Mouse (Mus musculus): ENCODE measurements around the gene Itpr2. TPM values are rescaled to one million over a fixed set of nuclear protein-coding genes. Genes with fewer than 3 reads are reported as not detected.

The Itpr2 gene
- total RNA-seq, 2 experiments from 2014 or later, result 1.9 to 8.4 TPM

- no peak for ATAC-seq (replicated peaks; ENCODE audit: low FRiP score, poor library complexity, severe bottlenecking)
Observed at GRCm38 (mm10) chr6:146246368-146246767, 255.7 kb downstream of the Itpr2 start.

DNA sequence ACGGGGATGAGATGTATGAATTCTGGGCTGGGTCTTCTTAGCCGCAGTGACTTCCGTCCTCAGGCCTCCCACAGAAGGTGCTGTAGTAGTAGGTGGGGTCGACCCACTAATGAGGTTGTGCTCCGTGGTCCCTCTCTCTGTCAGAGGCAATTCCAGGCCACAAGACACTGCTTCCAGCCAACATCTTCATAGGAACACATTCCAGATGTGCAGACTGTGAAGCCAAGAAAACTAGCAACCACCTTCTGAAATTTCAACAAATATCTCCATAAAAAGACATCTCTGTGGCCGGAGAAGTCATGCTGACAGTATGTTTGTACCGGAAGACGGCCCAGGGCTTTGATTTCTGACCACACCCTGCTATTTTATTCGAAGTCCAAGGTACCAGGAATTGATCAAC lies 256.1 kb downstream of the Itpr2 start:
- ATAC-seq (replicated peaks; ENCODE audit: low FRiP score, poor library complexity, severe bottlenecking), result no peak

DNA sequence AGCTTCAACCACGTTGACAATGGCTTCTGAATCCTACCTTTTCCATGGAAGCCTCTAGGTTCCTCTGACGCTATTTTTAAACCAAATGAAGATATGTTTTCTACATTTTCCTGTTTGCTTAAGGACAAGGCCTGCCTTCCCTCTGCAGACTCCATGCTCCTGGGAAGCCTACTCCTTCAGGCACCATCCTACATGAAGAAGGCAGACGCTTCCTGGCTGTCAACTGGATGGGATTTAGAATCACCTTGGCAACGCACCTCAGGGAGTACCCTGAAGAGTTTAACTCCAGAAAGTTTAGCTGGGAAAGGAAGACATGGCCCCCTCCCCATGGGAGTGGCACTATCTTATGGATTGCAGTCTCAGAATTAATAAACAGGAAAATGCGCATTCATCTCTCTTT lies 259.0 kb downstream of the Itpr2 start:
- ATAC-seq (replicated peaks; ENCODE audit: low FRiP score, poor library complexity, severe bottlenecking), result no peak

DNA sequence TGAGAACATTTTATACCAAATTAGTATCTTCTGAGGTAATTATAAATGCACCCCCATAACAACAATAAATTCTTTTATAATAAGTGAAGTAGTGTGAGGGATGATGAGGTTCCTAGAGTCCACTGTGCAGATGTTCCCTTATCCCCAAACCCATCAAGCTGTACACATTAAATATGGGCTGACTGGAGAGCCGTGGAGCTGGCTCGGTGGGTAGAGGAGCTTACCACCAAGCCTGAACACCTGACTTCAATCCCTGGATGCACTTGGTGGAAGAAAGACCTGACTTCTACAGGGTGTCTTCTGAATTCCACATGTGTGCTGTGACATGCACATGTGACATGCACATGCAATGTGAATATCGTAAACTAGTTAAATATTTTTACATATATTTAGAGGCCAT lies 260.7 kb downstream of the Itpr2 start:
- ATAC-seq (replicated peaks; ENCODE audit: low FRiP score, poor library complexity, severe bottlenecking), result no peak

GRCm38 (mm10) chr6:146235165-146235564 lies 266.9 kb downstream of the Itpr2 start:
- ATAC-seq (replicated peaks; ENCODE audit: low FRiP score, poor library complexity, severe bottlenecking), result no peak

DNA sequence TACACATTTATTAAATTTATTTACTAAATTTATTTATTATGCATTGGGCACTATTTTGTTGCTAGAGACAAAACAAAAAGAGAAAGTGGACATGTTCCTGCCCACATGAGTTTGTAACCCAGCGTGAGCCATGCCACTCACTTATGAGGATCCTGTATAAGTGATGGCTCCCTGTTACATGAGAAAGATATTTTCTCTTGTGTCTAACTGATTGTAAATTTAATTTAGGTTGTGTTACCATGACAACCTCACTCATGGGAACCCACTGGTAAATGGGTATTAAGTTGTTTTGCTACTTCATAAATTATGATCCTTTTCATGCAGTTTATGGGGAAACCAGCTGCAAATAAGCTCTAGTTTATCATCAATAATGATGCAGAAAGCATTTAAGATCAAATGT lies 267.6 kb downstream of the Itpr2 start:
- no peak for ATAC-seq (replicated peaks; ENCODE audit: low FRiP score, poor library complexity, severe bottlenecking)

DNA sequence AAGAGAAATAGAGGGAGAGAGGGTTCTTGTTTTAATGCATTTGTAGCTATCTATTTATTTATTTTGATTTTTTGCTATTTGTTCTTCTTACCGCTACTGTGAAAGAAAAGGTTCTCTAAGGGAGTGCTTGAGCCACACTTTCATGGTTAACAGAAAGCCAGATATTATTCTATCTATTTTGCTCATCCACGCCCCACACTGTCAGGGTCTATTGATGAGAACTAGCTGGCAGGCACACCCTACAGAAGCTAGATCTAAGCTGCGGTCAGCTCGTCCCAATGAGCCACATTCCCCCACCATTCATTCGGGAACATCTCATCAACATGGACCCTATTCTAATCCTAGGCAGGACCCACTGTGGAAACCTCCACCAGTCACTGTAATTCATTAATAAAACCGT lies 271.1 kb downstream of the Itpr2 start:
- no peak for ATAC-seq (replicated peaks; ENCODE audit: low FRiP score, poor library complexity, severe bottlenecking)

DNA sequence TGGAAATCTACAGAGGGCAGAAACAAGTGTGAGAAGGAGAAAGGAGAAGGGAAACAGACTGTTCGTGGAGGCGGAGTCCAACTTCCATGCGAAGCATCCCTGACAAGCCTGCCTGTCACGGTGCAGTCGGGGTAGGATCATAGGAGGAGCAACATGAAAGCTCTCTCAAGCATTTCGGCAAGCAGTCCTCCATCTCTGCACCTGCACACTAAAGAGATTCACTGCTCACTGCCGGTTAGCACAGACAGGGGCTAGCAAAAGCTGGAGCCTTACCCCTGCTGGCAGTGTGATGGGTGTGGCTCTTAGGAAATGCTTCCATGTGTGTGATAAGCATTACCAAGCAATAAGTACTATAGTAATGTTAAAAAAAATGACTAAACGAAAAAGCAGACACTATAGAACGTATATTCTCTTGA lies 271.6 kb downstream of the Itpr2 start:
- ATAC-seq (replicated peaks; ENCODE audit: low FRiP score, poor library complexity, severe bottlenecking), result peak; percentile 86

DNA sequence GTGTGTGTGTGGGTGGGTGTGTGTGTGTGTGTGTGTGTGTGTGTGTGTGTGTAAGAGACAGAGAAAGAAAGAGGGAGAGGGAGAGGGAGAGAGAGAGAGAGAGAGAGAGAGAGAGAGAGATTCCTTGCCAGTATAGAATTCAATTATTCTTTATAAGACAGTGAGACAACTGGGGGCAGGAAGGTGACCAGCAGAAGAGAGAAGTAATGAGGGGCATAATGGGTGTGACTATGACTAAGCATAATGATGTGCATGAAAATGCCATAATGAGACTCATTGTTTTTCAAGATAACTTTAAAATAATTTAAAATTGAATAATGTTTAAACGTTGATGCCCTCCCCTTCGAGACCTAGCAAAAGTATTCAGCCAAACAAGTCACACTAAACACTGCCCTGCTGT lies 272.1 kb downstream of the Itpr2 start:
- no peak for ATAC-seq (replicated peaks; ENCODE audit: low FRiP score, poor library complexity, severe bottlenecking)

- no peak for ATAC-seq (replicated peaks; ENCODE audit: low FRiP score, poor library complexity, severe bottlenecking)
Observed at GRCm38 (mm10) chr6:146229519-146229918, 272.5 kb downstream of the Itpr2 start.

GRCm38 (mm10) chr6:146228048-146228447 lies 274.0 kb downstream of the Itpr2 start:
- peak; percentile 59 for ATAC-seq (replicated peaks; ENCODE audit: low FRiP score, poor library complexity, severe bottlenecking)

GRCm38 (mm10) chr6:146222403-146223063 lies 279.5 kb downstream of the Itpr2 start:
- ATAC-seq (replicated peaks; ENCODE audit: low FRiP score, poor library complexity, severe bottlenecking), result peak; percentile 41

- peak; percentile 70 for ATAC-seq (replicated peaks; ENCODE audit: low FRiP score, poor library complexity, severe bottlenecking)
Observed at GRCm38 (mm10) chr6:146221371-146222336, 280.4 kb downstream of the Itpr2 start.

DNA sequence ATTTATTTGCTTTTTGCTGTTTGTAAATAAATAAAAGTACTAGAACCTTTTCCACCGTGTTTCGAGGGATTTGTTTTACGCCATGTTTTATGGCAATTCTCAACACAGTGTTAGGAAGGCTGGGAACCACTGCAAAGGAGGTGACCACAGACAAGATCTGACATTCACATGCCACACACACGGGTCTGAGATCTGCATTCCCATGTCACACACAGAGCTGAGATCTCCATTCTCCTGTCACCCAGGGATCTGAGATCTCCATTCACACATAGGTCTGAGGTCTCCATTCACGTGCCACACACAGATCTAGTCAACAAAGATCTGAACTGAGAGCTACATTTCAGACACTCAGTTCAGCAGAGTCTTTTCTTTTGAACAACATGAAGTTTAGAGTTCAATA lies 282.0 kb downstream of the Itpr2 start:
- peak; percentile 26 for ATAC-seq (replicated peaks; ENCODE audit: low FRiP score, poor library complexity, severe bottlenecking)

DNA sequence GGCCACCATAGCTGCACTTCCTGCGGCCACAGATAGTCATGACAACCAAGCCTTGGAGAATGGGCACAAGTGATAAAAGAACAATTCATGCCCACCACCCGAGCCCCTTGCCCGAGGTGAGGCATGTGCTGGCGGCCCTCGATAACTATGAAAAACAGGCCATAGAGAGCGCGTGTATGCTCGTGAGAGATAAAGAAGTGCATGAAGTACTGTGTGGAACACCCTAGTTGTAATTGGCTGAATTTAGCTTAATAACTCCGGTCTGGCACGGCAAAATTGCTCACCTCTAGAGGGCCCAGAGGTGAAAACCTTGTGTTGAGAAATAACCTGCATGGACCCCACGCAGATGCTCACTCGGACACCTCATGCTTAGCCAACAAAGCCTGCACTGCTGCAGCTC lies 282.5 kb downstream of the Itpr2 start:
- peak; percentile 76 for ATAC-seq (replicated peaks; ENCODE audit: low FRiP score, poor library complexity, severe bottlenecking)

DNA sequence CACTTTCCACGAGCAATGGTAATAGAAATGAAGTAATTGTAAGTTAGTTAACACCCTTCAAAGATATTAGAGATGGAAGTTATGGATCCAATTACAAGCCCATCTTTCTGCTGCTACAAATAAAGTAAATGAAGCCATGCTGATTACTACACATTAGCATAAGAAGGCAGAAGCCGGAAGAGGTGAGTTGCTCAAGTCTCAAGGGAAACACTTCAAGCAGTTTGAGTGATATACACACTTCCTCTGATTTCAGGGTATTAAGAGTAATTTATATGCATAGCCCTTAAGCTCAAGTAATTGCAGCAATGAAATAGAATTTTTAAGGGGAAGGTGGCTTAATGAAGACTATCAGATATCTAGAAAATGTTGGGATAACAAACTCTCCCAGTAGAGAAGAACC lies 286.7 kb downstream of the Itpr2 start:
- ATAC-seq (replicated peaks; ENCODE audit: low FRiP score, poor library complexity, severe bottlenecking), result no peak

- ATAC-seq (replicated peaks; ENCODE audit: low FRiP score, poor library complexity, severe bottlenecking), result no peak
Observed at GRCm38 (mm10) chr6:146212339-146212738, 289.7 kb downstream of the Itpr2 start.

GRCm38 (mm10) chr6:146211233-146211632 lies 290.8 kb downstream of the Itpr2 start:
- no peak for ATAC-seq (replicated peaks; ENCODE audit: low FRiP score, poor library complexity, severe bottlenecking)

DNA sequence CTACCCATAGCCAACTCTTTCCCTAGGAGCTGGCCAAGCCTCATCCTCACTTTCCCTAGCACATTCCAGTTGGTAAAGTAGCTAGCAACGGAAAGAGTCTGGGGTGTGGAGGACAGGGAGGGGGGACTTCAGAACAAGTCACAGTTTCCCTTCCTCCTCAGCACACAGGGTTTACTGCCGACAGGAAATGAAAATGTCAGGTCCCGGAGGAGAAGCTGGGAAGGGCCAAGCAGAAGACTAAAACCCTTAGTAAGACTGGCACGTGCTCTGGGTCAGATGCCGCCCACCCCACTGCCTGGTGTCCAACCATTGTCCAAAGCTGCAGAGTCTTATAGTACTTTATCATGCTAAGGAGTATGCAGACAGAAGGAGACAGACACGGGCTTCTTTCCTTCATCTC lies 293.0 kb downstream of the Itpr2 start:
- no peak for ATAC-seq (replicated peaks; ENCODE audit: low FRiP score, poor library complexity, severe bottlenecking)

- ATAC-seq (replicated peaks; ENCODE audit: low FRiP score, poor library complexity, severe bottlenecking), result no peak
Observed at GRCm38 (mm10) chr6:146207204-146207959, 294.6 kb downstream of the Itpr2 start.

All from erythroblast, adult 5-6 weeks (primary cell).